In the genomic region with DNA sequence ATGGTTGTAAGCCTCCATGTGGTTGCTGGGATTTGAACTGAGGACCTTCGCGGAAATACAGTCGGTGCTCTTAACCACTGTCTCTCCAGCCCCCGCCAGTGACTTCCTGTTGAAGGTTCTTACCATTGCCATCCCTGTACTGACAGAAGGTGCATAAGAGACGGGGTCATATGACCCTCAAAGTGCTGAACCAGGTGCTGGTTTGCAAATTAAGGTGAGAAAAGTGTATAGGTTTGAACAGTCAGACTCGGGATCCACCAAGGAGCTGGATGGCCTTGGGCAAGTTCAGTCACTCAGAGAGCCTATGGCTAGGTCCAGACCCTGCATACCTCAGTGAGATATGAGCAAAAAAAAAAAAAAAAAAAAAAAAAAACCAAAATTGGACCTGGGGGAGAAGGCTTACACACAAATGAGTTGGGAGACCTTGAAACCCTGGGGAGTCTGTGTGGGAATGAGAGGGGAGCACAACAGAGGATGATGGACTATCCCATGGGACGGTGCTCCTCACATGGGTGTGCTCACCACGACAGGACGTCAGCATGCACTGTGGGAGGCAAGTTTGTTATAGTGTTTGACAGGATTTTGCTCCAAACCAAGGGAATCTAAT, we compare ENCODE assay signal across 10 mouse cellular contexts. TPM values are rescaled to one million over a fixed set of nuclear protein-coding genes. Genes with fewer than 3 reads are reported as not detected.
A peak's percentile ranks its signal among the peaks of the same experiment; 100 is the strongest.
DNase-seq lines count a peak whose midpoint lies in the region; ATAC-seq and TF ChIP-seq lines count a peak whose summit lies in the region.
"Had no signal": no experiment of that assay in that cellular context is flagged by ENCODE, and none has a peak within 500 bp of the region (broad histone marks: within the 10 kb centered on the region; RNA-seq: fewer than 3 reads in every experiment).

No protein-coding gene starts in this region.

- H3K4me2 ChIP-seq in heart, embryonic 13.5 days, result peak overlapping the region; percentile 27; the same call in 1 of the 2 replicates
- no peak overlapping the region for H3K4me2 ChIP-seq in limb, embryonic 15.5 days
- H3K4me2 ChIP-seq in stomach, embryonic 16.5 days (ENCODE audit: low read depth, low read length), result no peak overlapping the region
- H3K4me2 ChIP-seq: embryonic facial prominence, embryonic 15.5 days had no signal

- ATAC-seq in heart, embryonic 13.5 days (ENCODE audit: extremely low read depth, insufficient number of reproducible peaks, low FRiP score, low TSS enrichment), result no peak
- ATAC-seq in limb, embryonic 15.5 days (ENCODE audit: insufficient number of reproducible peaks, low FRiP score, low TSS enrichment, low read depth), result no peak
- no peak for ATAC-seq in stomach, embryonic 16.5 days (ENCODE audit: insufficient read depth, low FRiP score)

- no peaks in the 10 kb centered on the region for H3K27me3 ChIP-seq in heart, embryonic 13.5 days (replicated peaks)
- no peaks in the 10 kb centered on the region for H3K27me3 ChIP-seq in spleen, adult 2 months (ENCODE audit: control insufficient read depth, insufficient read depth, low read length)
- no peaks in the 10 kb centered on the region for H3K27me3 ChIP-seq in limb, embryonic 15.5 days
- no peaks in the 10 kb centered on the region for H3K27me3 ChIP-seq in stomach, embryonic 16.5 days (ENCODE audit: control insufficient read depth, insufficient read depth, low read length)
- H3K27me3 ChIP-seq: embryonic facial prominence, embryonic 15.5 days had no signal

- no peak for DNase-seq in heart, postnatal 14 days
- DNase-seq in spleen, adult 2 months (ENCODE audit: low read depth in 1 of 2, low spot score in 2 of 2), result no peak
- DNase-seq in spleen, postnatal 10 days (ENCODE audit: low spot score in 2 of 2), result no peak
- no peak for DNase-seq in gastrocnemius, postnatal 14 days
- DNase-seq in thymus, postnatal 4 days, result no peak
- DNase-seq: cerebellum, adult 2 months had no signal

- no peak for TF ChIP-seq CTCF in spleen, adult 2 months (IDR thresholded peaks at IDR 0.05; ENCODE audit: extremely low read depth, insufficient read depth, insufficient read length, insufficient replicate concordance)

- intact Hi-C loops in heart, postnatal 14 days (cut with DNase I), result no loop called here
- intact Hi-C loops in gastrocnemius, postnatal 14 days (cut with DNase I; ENCODE audit: low total_unique reads), result no loop called here

- no peak overlapping the region for H3K9ac ChIP-seq in heart, embryonic 13.5 days
- H3K9ac ChIP-seq in limb, embryonic 15.5 days, result no peak overlapping the region
- H3K9ac ChIP-seq in stomach, embryonic 16.5 days (ENCODE audit: low read length), result no peak overlapping the region
- H3K9ac ChIP-seq: embryonic facial prominence, embryonic 15.5 days had no signal

- no peaks in the 10 kb centered on the region for H3K36me3 ChIP-seq in heart, embryonic 13.5 days
- H3K36me3 ChIP-seq in spleen, adult 2 months (ENCODE audit: control insufficient read depth, insufficient read depth, low read length), result no peaks in the 10 kb centered on the region
- H3K36me3 ChIP-seq in limb, embryonic 15.5 days, result no peaks in the 10 kb centered on the region
- no peaks in the 10 kb centered on the region for H3K36me3 ChIP-seq in stomach, embryonic 16.5 days (ENCODE audit: control insufficient read depth, insufficient read depth, low read length)
- H3K36me3 ChIP-seq: embryonic facial prominence, embryonic 15.5 days had no signal

- peak overlapping the region; percentile 46 for H3K27ac ChIP-seq in heart, embryonic 13.5 days (replicated peaks)
- H3K27ac ChIP-seq in spleen, adult 2 months (ENCODE audit: insufficient read depth, low read length), result peak overlapping the region; percentile 74
- peak overlapping the region; percentile 33; the same call in 1 of the 2 replicates for H3K27ac ChIP-seq in limb, embryonic 15.5 days
- H3K27ac ChIP-seq in stomach, embryonic 16.5 days (ENCODE audit: low read length), result peak overlapping the region; percentile 46; the same call in 1 of the 2 replicates
- H3K27ac ChIP-seq: embryonic facial prominence, embryonic 15.5 days had no signal

- peaks cover 13% of the 10 kb centered on the region for H3K4me1 ChIP-seq in heart, embryonic 13.5 days
- H3K4me1 ChIP-seq in spleen, adult 2 months (ENCODE audit: control insufficient read depth, insufficient read depth, insufficient read length), result peaks cover 12% of the 10 kb centered on the region; the same call in 1 of the 2 replicates
- H3K4me1 ChIP-seq in limb, embryonic 15.5 days, result no peaks in the 10 kb centered on the region
- no peaks in the 10 kb centered on the region for H3K4me1 ChIP-seq in stomach, embryonic 16.5 days (ENCODE audit: control insufficient read depth, insufficient read depth, low read length)
- H3K4me1 ChIP-seq: embryonic facial prominence, embryonic 15.5 days had no signal

- no peak overlapping the region for H3K4me3 ChIP-seq in heart, embryonic 13.5 days
- no peak overlapping the region for H3K4me3 ChIP-seq in spleen, adult 2 months (ENCODE audit: extremely low read depth, insufficient read depth, insufficient read length)
- no peak overlapping the region for H3K4me3 ChIP-seq in limb, embryonic 15.5 days
- H3K4me3 ChIP-seq in stomach, embryonic 16.5 days (replicated peaks; ENCODE audit: low read length), result no peak overlapping the region
- H3K4me3 ChIP-seq: embryonic facial prominence, embryonic 15.5 days had no signal

- WGBS in heart, embryonic 13.5 days, result 80% methylated on average over 9 of the region's 9 CpGs
- WGBS in spleen, adult 2 months, result 63% methylated on average over 9 of the region's 9 CpGs
- 81% methylated on average over 9 of the region's 9 CpGs for WGBS in limb, embryonic 15.5 days
- WGBS in stomach, embryonic 16.5 days, result 86% methylated on average over 9 of the region's 9 CpGs

- TF ChIP-seq POLR2A in spleen, adult 2 months (IDR thresholded peaks at IDR 0.05; ENCODE audit: low read depth, low read length), result no peak

- no peaks in the 10 kb centered on the region for H3K9me3 ChIP-seq in heart, embryonic 13.5 days
- H3K9me3 ChIP-seq in limb, embryonic 15.5 days, result no peaks in the 10 kb centered on the region
- no peaks in the 10 kb centered on the region for H3K9me3 ChIP-seq in stomach, embryonic 16.5 days (replicated peaks; ENCODE audit: control insufficient read depth, low read length)
- H3K9me3 ChIP-seq: embryonic facial prominence, embryonic 15.5 days had no signal

RNA-seq across cellular contexts. Expression of gene Smpdl3b, which starts 10.0 kb away (rescaled TPM):
- polyA plus RNA-seq in heart, embryonic 13.5 days (2015; fragmentation: Nextera tagmentation; extraction: Ambion mirVana), result 6.1 TPM in 2 replicates
- under 1 TPM; 0.71 to 0.98 TPM for total RNA-seq in heart, postnatal 14 days (2021)
- polyA plus RNA-seq in spleen, adult 2 months (2012; rRNA removed), result 1.5 and 4.2 TPM in 2 replicates
- 7.8 and 7.9 TPM in 2 replicates for polyA plus RNA-seq in limb, embryonic 15.5 days (2015; fragmentation: Nextera tagmentation; extraction: Ambion mirVana)
- 5.3 and 6.3 TPM in 2 replicates for polyA plus RNA-seq in stomach, embryonic 16.5 days (2015; fragmentation: Nextera tagmentation; extraction: Ambion mirVana)
- total RNA-seq in gastrocnemius, postnatal 14 days (2021), result 1 to 10 TPM; 1.9 to 3.0 TPM

RNA-seq across cellular contexts. Expression of gene Xkr8, which starts 14.7 kb away (rescaled TPM):
- 3.8 and 4.4 TPM in 2 replicates for polyA plus RNA-seq in heart, embryonic 13.5 days (2015; fragmentation: Nextera tagmentation; extraction: Ambion mirVana)
- total RNA-seq in heart, postnatal 14 days (2021), result 1 to 10 TPM; 1.9 to 2.0 TPM
- 3.4 and 7.8 TPM in 2 replicates for polyA plus RNA-seq in spleen, adult 2 months (2012; rRNA removed)
- polyA plus RNA-seq in limb, embryonic 15.5 days (2015; fragmentation: Nextera tagmentation; extraction: Ambion mirVana), result 6.0 and 7.2 TPM in 2 replicates
- 4.9 and 6.0 TPM in 2 replicates for polyA plus RNA-seq in stomach, embryonic 16.5 days (2015; fragmentation: Nextera tagmentation; extraction: Ambion mirVana)
- total RNA-seq in gastrocnemius, postnatal 14 days (2021), result 1 to 10 TPM; 1.6 to 1.9 TPM

RNA-seq across cellular contexts. Expression of gene Rpa2, which starts 21.1 kb away (rescaled TPM):
- 80.2 and 81.2 TPM in 2 replicates for polyA plus RNA-seq in heart, embryonic 13.5 days (2015; fragmentation: Nextera tagmentation; extraction: Ambion mirVana)
- 10 to 100 TPM; 11.2 to 12.4 TPM for total RNA-seq in heart, postnatal 14 days (2021)
- 15.4 and 19.9 TPM in 2 replicates for polyA plus RNA-seq in spleen, adult 2 months (2012; rRNA removed)
- polyA plus RNA-seq in limb, embryonic 15.5 days (2015; fragmentation: Nextera tagmentation; extraction: Ambion mirVana), result 97.9 and 105 TPM in 2 replicates
- polyA plus RNA-seq in stomach, embryonic 16.5 days (2015; fragmentation: Nextera tagmentation; extraction: Ambion mirVana), result 67.0 and 75.3 TPM in 2 replicates
- 10 to 100 TPM; 14.1 to 14.9 TPM for total RNA-seq in gastrocnemius, postnatal 14 days (2021)

RNA-seq across cellular contexts. Expression of gene Themis2, which starts 49.2 kb away (rescaled TPM):
- polyA plus RNA-seq in heart, embryonic 13.5 days (2015; fragmentation: Nextera tagmentation; extraction: Ambion mirVana), result 1.1 TPM in 2 replicates
- total RNA-seq in heart, postnatal 14 days (2021), result 1 to 10 TPM; 1.5 to 1.8 TPM
- 55.0 and 68.8 TPM in 2 replicates for polyA plus RNA-seq in spleen, adult 2 months (2012; rRNA removed)
- polyA plus RNA-seq in limb, embryonic 15.5 days (2015; fragmentation: Nextera tagmentation; extraction: Ambion mirVana), result 1.3 and 1.8 TPM in 2 replicates
- 1.4 and 1.8 TPM in 2 replicates for polyA plus RNA-seq in stomach, embryonic 16.5 days (2015; fragmentation: Nextera tagmentation; extraction: Ambion mirVana)
- 1 to 10 TPM; 1.5 to 1.7 TPM for total RNA-seq in gastrocnemius, postnatal 14 days (2021)
